Mouse (Mus musculus) liver, adult (tissue): ENCODE data around the gene Narf.

Experiments
- GATA4 ChIP-seq: IDR thresholded peaks from 2 replicates; pipeline ENCODE4 v1.6.1; 2014; ENCODE audit warnings: mild to moderate bottlenecking, low read length; ENCODE audit not compliant: insufficient replicate concordance

Narf gene

DNA sequence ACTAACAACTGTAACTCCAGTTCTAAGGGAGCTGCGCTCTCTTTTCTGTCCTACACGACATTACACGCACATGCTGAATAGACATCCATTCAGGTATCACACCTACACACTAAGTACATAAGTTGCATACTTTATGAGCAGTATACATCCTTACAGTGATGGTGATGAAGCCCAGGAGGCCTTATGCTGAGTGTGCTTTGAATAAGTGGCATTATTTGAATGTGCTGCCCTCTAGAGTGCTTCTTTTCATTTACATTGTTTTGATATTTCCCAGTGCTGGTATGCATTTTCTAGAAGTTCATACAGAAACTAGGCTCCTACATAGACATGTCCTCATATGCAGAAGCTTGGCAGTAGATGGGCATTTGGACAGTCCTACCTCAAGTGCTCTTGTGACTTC, 52.8 kb downstream of the Narf start:
- TF ChIP-seq GATA4, result no peak

DNA sequence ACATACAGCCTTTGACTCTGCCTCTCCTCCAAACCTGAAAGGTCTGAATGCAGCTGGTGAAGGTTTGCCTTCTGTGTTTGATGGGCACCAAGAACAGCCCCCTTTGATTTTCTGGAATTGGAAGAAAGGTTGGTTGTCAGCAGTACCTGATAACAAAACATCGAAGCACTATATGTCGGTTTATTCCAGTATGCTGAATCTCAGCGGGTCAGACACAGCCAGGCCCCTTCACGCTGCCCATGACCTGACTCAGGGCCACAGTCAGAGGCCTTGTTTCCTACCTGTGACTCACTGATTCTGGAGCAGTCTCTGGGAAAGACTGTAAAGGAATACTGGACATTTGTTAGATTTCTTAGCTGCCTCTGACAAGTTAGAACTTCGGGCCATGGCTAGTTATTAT, 57.7 kb downstream of the Narf start:
- no peak for TF ChIP-seq GATA4

DNA sequence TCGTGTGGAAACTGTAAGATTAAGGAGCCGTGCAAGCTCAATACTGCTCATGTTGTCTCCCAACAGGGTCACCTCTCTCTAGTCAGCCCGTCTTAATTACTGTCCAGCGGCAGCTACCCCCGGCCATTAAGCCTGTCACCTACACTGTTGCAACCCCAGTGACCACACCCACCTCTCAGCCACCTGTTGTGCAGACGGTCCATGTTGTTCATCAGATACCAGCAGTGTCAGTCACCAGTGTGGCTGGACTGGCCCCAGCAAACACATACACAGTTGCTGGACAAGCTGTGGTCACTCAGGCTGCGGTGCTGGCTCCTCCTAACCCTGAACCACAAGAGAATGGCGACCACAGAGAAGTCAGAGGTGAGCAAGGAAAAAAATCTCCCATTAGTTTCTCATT, 61.4 kb downstream of the Narf start:
- no peak for TF ChIP-seq GATA4

DNA sequence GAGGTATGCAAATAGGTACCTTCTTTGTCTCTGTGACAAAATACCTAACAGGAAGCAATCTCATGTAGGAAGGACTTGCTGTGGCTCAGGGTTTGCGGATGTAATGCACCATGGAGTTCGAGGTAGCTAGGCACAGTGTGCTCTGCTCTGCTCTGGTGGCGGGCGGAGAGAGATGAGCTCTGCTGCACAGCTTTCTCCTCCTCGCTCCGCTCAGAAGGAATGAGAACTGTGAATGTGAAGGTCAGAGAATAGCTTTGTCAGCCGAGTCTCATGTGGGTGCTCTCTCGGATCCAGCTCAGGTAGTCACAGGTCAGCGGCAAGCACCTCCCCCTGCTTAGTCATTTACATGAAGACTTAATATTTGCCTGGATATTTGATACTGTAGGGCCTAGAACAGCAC, 63.2 kb downstream of the Narf start:
- TF ChIP-seq GATA4, result no peak

DNA sequence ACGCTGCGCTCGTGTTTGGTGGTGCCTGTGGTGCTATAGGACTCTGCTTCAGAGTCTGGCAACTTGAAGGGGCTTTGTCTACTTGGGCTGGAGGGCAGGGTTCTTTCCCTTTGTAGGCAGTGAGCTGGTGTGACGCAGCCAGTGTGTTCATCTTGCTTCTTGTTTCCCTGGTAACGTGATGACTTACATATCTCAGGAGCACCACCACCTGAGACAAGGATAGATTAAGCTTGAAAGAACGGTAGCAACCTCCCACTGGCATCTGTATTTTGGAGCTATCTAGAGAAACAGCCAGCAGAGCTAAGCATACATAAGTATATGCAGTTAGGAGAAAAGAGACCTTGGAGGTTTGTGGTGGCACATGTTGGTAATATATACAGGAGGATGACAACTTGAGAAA, 68.3 kb downstream of the Narf start:
- TF ChIP-seq GATA4, result no peak
